Mouse (Mus musculus): Measurements from ENCODE around the gene Fahd2a.

Gene Fahd2a

GRCm38 (mm10) chr2:127430238-127430637 is 14.1 kb downstream of the Fahd2a start:
- peak; percentile 53 for DNase-seq

- no peak for DNase-seq
Observed at GRCm38 (mm10) chr2:127424977-127425376, 19.4 kb downstream of the Fahd2a start, which contains the start of gene Gpat2. Gene Gpat2 (plus strand): TSS chr2:127425199.

DNA sequence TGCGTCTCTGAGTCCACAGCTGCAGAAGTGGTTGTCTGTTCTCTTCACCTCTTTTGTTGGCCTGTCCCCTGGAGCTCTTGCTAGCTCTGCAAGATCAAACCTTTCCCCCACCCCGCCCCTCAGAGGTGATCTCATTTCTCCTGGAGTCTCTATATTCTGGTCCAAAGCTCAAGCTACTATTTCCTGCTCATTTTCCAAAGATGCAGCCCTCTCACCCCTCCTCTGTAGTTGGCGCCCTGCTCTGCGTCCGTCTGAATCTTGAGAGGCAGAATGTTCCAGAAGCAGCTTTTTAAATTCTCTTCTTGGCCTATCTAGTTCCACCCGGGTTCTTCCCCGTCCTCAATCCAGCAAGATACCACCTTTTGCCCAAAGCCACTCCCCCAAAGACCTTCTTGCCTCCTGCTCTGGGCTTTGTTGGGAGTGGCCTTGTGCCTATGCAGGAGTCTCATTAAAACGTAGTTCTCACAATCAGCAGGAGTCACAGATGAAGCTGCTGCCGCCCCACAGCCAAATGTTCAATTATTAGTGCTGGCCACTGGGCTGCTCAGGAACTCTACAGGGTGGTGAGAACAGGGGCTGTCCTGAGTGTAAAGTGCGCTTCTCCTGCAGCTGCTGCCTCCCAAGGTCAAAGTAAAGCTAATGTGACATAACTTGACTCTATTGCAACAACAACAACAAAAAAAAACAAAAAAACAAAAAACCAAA is 25.9 kb downstream of the Fahd2a start:
- no peak for DNase-seq

- DNase-seq: no peak
Observed at GRCm38 (mm10) chr2:127416706-127417105, 27.7 kb downstream of the Fahd2a start.

- DNase-seq: no peak
Observed at GRCm38 (mm10) chr2:127415806-127416205, 28.6 kb downstream of the Fahd2a start.

DNA sequence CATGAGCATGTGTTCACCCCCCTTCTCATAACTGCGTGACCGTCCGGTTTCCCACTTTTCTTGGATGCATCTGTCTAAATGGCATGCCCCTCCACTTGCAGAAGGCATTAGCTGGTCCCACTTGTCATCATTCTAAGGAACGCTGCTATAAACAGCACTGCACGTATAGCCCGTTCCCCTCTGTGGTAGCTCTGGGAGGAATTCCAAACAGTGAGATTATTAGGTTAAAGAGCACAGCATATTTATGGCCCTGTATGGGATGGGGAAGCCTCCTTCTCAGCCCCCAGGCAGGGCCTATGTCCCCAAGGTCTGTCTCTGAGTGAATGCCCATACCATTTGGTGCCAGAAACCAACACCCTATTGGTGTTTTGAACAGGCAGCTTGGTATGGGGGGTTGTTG is 33.2 kb downstream of the Fahd2a start:
- no peak for DNase-seq

DNA sequence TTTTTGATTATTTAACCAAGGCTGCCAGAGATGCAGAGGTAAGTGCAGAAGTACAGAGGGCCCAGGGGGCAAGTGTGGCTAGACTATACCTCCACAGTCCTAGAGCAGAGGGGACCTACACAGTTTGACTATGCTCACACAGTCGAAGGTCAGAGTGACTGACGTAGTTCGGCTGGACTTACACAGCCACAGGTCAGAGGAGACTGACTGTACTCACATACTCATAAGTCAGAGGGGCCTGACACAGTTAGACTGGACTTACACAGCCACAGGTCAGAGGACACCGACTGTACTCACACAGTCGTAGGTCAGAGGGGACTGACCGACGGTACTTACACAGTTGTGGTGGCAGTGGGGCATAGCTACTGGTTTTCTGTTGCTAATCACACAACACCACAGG is 45.6 kb downstream of the Fahd2a start:
- DNase-seq: no peak

DNA sequence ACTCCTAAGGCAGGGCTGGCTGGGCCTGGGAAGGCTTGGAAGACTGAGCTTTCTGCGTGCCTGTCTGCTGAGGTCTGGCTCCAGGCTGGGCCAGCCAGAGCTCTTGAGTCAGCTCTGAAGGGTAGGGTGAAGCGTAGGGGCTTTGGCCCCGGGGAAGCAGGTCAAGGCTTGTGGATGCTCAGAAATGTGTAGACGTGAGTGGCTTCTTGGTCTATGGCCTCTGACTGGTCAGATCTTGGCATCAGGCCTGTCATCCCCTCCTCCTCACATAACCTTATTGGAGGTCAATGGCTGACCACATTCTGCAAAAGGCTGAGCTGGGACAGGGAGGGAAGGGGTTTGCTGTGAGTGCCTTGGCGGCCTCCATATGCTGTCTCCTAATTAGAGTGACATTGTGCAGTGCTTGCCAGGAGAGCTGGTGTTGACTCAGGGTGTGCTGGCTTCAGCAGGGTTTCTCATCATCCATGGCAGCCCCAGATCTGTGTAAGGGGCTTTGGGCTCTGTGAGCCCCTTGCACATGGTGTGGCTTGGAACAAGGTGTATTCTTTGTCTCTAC is 49.7 kb downstream of the Fahd2a start:
- no peak for DNase-seq

- DNase-seq: no peak
Observed at GRCm38 (mm10) chr2:127391323-127391722, 53.0 kb downstream of the Fahd2a start.

GRCm38 (mm10) chr2:127390846-127391245 is 53.5 kb downstream of the Fahd2a start:
- no peak for DNase-seq

GRCm38 (mm10) chr2:127390352-127390751 is 54.0 kb downstream of the Fahd2a start:
- no peak for DNase-seq

DNA sequence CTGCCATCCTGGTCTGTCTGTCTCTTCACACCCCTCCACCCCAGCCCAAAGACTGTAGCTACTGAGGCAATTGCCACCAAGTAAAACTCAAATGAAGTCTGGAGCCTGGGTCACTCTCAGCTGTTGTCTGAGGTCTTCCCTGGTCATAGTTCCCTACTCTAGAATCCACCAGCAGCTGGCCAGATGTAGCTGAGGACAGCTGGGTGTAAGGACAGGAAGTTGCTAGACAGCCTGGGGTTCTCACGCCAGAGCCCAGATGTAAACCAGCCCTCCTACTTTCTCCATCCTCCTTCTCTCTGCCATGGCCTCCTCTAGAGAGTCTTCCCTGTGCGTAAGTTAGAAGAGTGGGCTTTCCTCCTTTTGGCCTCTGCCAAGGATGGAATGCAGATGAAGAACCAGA is 56.8 kb downstream of the Fahd2a start:
- no peak for DNase-seq
